Mouse (Mus musculus) T-helper 2 cell (primary cell): ENCODE results near the gene Maml2.

Source experiments
- in situ Hi-C: fragments of 300-600 bp; cut with MboI, MseI; formaldehyde crosslinking; loops from one replicate; pipeline ENCODE4 v1.15.1; 2025; ENCODE audit warnings: high pct_unique_total_duplicates

Gene Maml2

GRCm38 (mm10) chr9:13701773-13702172 lies 404.0 kb downstream of the Maml2 start:
- in situ Hi-C loops = no loop called here

- in situ Hi-C loops = no loop called here
Measured at GRCm38 (mm10) chr9:13703100-13703499, 405.3 kb downstream of the Maml2 start.

- in situ Hi-C loops = no loop called here
Measured at GRCm38 (mm10) chr9:13704917-13705316, 407.2 kb downstream of the Maml2 start.

DNA sequence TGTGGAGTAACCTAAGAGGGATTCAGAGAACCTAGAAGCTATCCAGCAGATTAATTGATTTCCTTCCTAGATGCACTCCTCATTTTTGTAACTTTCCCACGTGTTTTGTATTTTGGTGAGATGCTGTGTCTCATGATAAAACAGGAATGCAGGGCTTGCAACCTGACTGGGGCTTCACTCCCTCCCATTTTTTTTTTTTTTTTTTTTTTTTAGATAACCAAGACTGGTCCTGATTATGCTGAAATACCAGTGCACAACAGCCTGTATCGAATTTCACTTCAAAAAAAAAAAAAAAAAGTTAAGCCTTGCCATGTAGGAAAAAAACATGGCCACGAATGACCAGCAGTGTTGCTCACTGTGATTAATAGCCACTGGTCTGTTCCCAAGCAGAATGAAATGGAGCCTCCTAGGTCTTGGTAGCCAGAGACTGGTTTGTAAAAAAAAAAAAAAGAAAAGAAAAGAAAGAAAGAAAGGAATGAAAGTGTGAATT lies 409.4 kb downstream of the Maml2 start:
- in situ Hi-C loops = no loop called here

DNA sequence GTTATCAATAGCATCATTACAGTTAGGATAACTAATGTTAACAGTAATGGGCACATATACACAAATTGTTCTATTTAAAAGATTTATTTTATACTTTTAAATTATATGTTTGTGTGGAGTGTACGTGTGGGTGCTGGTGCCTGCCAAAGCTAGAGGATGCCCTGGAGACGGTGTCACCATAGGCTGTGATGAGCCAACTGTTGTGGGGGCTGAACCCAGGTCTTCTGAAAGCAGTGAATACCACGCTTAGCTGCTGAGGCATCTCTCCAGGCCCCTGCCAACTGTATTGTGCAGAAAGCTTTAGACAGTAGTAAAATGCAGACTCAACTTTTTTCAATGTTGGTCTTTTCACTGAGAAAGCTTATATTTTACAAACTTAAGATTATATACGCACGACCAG lies 411.7 kb downstream of the Maml2 start:
- in situ Hi-C loops = no loop called here

DNA sequence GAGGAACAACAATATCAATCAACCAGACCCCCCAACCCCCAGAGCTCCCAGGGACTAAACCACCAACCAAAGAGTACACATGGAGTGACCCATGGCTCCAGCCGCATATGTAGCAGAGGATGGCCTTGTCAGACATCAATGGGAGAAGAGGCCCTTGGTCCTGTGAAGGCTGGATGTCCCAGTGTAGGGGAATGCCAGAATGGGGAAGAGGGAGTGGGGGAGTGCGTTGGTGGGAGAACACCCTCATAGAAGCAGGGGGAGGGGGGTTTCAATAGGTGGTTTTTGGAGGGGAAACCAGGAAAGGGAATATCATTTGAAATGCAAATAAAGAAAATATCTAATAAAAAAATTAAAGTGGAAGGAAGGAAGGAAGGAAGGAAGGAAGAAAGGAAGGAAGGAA lies 418.1 kb downstream of the Maml2 start:
- in situ Hi-C loops = loop anchor here (5.0 to 10.0 kb wide), 2 partner anchors 221 to 474 kb away; no protein-coding TSS in a partner anchor

GRCm38 (mm10) chr9:13716316-13717099 lies 418.8 kb downstream of the Maml2 start:
- in situ Hi-C loops = loop anchor here (5.0 to 10.0 kb wide), 2 partner anchors 222 to 474 kb away; no protein-coding TSS in a partner anchor

DNA sequence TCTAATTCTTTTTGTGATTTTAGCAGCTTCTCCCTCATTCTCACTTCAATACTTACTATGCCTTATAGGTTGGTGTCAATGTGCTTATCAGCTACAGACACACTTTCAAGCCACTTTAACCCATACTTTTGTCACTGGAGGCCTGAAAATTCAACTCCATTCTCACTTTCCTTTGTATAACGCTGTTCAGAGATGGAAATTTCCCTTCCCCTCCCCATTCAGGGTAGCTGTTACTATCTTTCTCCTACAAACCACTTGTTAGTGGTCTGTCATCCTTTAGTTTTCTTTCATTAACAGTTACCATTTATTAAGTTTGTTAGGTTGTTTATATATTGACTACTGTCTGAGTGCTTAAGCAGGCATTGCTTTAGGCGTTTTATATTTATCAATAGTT lies 450.6 kb downstream of the Maml2 start, which contains the start of gene Mtmr2:
Mtmr2 (plus strand) TSS at position 7 of the 394 bp plus-strand sequence.
- in situ Hi-C loops = loop anchor here (5.0 kb wide), 1 partner anchor 69 kb away; no protein-coding TSS in a partner anchor

DNA sequence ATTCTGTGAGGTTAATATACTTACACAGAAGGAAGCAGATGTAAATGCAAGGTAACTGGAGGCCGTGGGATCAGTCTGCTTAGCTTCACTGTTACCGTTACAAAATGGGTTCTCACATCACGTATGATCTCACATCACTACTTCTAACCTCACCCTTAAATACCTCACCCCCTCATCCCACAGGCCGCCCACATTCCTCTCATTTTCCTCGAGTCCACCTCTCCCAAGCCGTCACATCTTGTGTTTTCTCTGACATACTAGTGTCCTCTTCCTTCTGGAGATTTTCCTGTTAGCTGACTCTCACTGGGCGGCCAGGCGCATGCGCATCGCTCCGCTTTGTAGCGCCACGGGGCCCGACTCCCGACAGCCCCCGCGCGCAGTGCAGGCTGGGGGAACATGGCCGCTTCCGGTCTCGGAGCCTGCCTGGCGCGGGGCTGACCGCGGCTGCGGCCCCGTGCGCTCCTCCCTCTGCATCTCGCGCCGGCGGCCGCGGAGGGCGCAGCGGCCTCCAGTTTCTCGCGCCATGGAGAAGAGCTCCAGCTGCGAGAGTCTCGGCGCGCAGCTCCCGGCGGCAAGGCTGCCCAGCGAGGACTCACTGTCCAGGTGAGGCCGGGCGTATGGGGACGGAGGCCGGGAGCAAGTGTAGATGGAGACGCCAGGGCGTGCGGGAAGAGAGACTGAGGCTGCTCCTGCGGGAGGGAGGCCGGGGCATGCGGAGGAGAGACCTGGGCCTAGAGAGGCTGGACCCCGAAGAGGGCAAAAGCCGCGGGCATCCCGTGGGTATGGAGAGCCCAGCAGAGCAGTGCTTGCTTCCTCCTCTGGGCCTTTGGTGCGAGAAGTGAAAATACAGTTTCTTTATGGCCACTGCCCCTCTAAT lies 451.3 kb downstream of the Maml2 start:
- in situ Hi-C loops = loop anchor here (5.0 kb wide), 1 partner anchor 68 kb away; no protein-coding TSS in a partner anchor

DNA sequence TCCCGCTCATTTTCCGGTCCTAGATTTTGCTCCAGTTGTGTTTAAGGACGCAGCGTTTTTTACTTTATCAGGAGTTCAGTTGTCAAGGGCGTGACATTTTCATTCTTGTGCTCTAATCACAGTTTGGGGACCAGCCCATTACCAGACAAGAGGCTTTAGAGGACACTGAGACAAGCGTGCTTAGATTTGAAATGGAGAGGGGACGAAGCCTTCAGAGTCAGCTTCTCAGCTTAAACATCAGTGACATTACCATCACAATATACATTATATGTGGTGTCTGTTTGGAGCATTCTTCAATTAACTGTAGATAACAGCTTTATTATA lies 451.9 kb downstream of the Maml2 start:
- in situ Hi-C loops = loop anchor here (5.0 kb wide), 1 partner anchor 68 kb away; no protein-coding TSS in a partner anchor

DNA sequence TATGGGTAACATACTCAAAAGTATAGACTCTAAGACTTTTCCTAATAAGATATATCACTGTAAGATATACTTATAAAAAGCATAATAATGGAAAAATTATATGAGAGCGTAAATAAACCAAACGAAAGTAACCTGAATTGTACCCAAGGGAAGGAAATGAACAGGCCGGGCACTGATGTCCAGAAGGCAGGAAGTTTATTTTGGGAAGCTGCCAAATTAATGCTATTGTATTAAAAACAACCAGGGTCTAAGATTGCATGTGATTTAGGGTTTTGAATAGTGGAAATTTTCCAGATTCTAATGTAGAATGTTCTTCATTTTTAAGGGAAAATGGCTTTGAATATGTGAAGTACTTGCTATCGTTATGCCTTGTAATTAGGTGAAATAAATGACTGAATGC lies 454.8 kb downstream of the Maml2 start:
- in situ Hi-C loops = no loop called here
